In genomic region chr5:114604781-114605290, GRCm38 (mm10) we compare ENCODE assay signal across 10 mouse cellular contexts. TPM values are rescaled to one million over a fixed set of nuclear protein-coding genes. Genes with fewer than 3 reads are reported as not detected.
DNase-seq lines count a peak whose midpoint lies in the region; ATAC-seq and TF ChIP-seq lines count a peak whose summit lies in the region.
"Had no signal": no experiment of that assay in that cellular context is flagged by ENCODE, and none has a peak within 500 bp of the region (broad histone marks: within the 10 kb centered on the region; RNA-seq: fewer than 3 reads in every experiment).

No protein-coding gene starts in this region.

- no peak overlapping the region for H3K9ac ChIP-seq in hindbrain, postnatal 0 days (replicated peaks; ENCODE audit: low read length)
- H3K9ac ChIP-seq in stomach, embryonic 16.5 days (ENCODE audit: low read length): no peak overlapping the region
- H3K9ac ChIP-seq: embryonic facial prominence, embryonic 15.5 days had no signal

- no peaks in the 10 kb centered on the region for H3K9me3 ChIP-seq in hindbrain, postnatal 0 days (ENCODE audit: low read length)
- H3K9me3 ChIP-seq in stomach, embryonic 16.5 days (replicated peaks; ENCODE audit: control insufficient read depth, low read length): no peaks in the 10 kb centered on the region
- H3K9me3 ChIP-seq: embryonic facial prominence, embryonic 15.5 days had no signal

- no peak overlapping the region for H3K4me2 ChIP-seq in hindbrain, postnatal 0 days (ENCODE audit: low read depth, low read length)
- H3K4me2 ChIP-seq in stomach, embryonic 16.5 days (ENCODE audit: low read depth, low read length): no peak overlapping the region
- H3K4me2 ChIP-seq: embryonic facial prominence, embryonic 15.5 days had no signal

- peak; percentile 76 for DNase-seq in embryo, embryonic 10 days (ENCODE audit: low spot score)
- DNase-seq in embryo, embryonic 9.5 days (ENCODE audit: extremely low spot score): no peak
- no peak for DNase-seq in testis, postnatal 14 days (ENCODE audit: low spot score)
- peak; percentile 72 for DNase-seq in hindbrain, postnatal 0 days (ENCODE audit: low spot score)
- DNase-seq in gastrocnemius, postnatal 4 days (ENCODE audit: low spot score in 2 of 2): no peak

- TF ChIP-seq POLR2A in testis, adult 2 months (IDR thresholded peaks at IDR 0.05; ENCODE audit: control insufficient read depth, low read depth, low read length): no peak

- no peak overlapping the region for H3K4me3 ChIP-seq in testis, adult 2 months (ENCODE audit: control insufficient read depth, low read depth, low read length)
- H3K4me3 ChIP-seq in hindbrain, postnatal 0 days (ENCODE audit: low read length): no peak overlapping the region
- no peak overlapping the region for H3K4me3 ChIP-seq in stomach, embryonic 16.5 days (replicated peaks; ENCODE audit: low read length)
- H3K4me3 ChIP-seq: embryonic facial prominence, embryonic 15.5 days had no signal

- no peaks in the 10 kb centered on the region for H3K36me3 ChIP-seq in testis, adult 2 months (ENCODE audit: control insufficient read depth, insufficient read depth, low read length)
- H3K36me3 ChIP-seq in hindbrain, postnatal 0 days (ENCODE audit: insufficient read depth, low read length): no peaks in the 10 kb centered on the region
- H3K36me3 ChIP-seq in stomach, embryonic 16.5 days (ENCODE audit: control insufficient read depth, insufficient read depth, low read length): no peaks in the 10 kb centered on the region
- H3K36me3 ChIP-seq: embryonic facial prominence, embryonic 15.5 days had no signal

- H3K27me3 ChIP-seq in testis, adult 2 months (ENCODE audit: control insufficient read depth, insufficient read depth, low read length): no peaks in the 10 kb centered on the region
- H3K27me3 ChIP-seq in hindbrain, postnatal 0 days (ENCODE audit: insufficient read depth, low read length): no peaks in the 10 kb centered on the region
- no peaks in the 10 kb centered on the region for H3K27me3 ChIP-seq in stomach, embryonic 16.5 days (ENCODE audit: control insufficient read depth, insufficient read depth, low read length)

- peak; percentile 55 for ATAC-seq in hindbrain, postnatal 0 days
- peak; percentile 27; the same call in 1 of the 2 replicates for ATAC-seq in stomach, embryonic 16.5 days (ENCODE audit: insufficient read depth, low FRiP score)
- no peak for ATAC-seq in megakaryocyte, adult 5-6 weeks (ENCODE audit: poor library complexity, severe bottlenecking)
- ATAC-seq: CD4-positive, CD25-positive, alpha-beta regulatory T cell, adult 4 months had no signal

- H3K27ac ChIP-seq in testis, adult 2 months (ENCODE audit: control insufficient read depth, insufficient read depth, low read depth, low read length): no peak overlapping the region
- H3K27ac ChIP-seq in hindbrain, postnatal 0 days: 0 out of 2 replicates have a peak overlapping the region, but pooled peaks have one; percentile 11
- H3K27ac ChIP-seq in stomach, embryonic 16.5 days (ENCODE audit: low read length): no peak overlapping the region
- H3K27ac ChIP-seq: embryonic facial prominence, embryonic 15.5 days had no signal

- H3K4me1 ChIP-seq in testis, adult 2 months (ENCODE audit: control insufficient read depth, insufficient read depth, low read length): peaks cover 4% of the 10 kb centered on the region; the same call in 1 of the 2 replicates
- H3K4me1 ChIP-seq in hindbrain, postnatal 0 days (ENCODE audit: insufficient read depth, low read length): peaks cover 27% of the 10 kb centered on the region
- H3K4me1 ChIP-seq in stomach, embryonic 16.5 days (ENCODE audit: control insufficient read depth, insufficient read depth, low read length): peaks cover 18% of the 10 kb centered on the region

- TF ChIP-seq CTCF in testis, adult 2 months (IDR thresholded peaks at IDR 0.05; ENCODE audit: control insufficient read depth, insufficient read depth, insufficient replicate concordance, low read depth, low read length): peak; percentile 49; the same call in 1 of the 2 replicates
- peak; percentile 79 for TF ChIP-seq CTCF in hindbrain, postnatal 0 days (IDR thresholded peaks at IDR 0.05; ENCODE audit: low read depth)

- WGBS in hindbrain, postnatal 0 days: 12% methylated on average over 11 of the region's 11 CpGs
- 36% methylated on average over 11 of the region's 11 CpGs for WGBS in stomach, embryonic 16.5 days

RNA-seq across cellular contexts. Expression of gene Fam222a, which starts 37.0 kb away (rescaled TPM):
- 22.5 and 23.4 TPM in 2 replicates for polyA plus RNA-seq in testis, adult 2 months (2012; rRNA removed)
- total RNA-seq in hindbrain, postnatal 0 days (2014; rRNA removed): 11.7 and 15.1 TPM in 2 replicates
- polyA plus RNA-seq in hindbrain, postnatal 0 days (2015; fragmentation: Nextera tagmentation; extraction: Ambion mirVana): 2.8 and 2.9 TPM in 2 replicates
- 1.4 and 1.6 TPM in 2 replicates for polyA plus RNA-seq in stomach, embryonic 16.5 days (2015; fragmentation: Nextera tagmentation; extraction: Ambion mirVana)
- 1 to 10 TPM; 2.2 to 2.5 TPM for total RNA-seq in gastrocnemius, postnatal 4 days (2021)
- 0.16 and 0.22 TPM in 2 replicates for total RNA-seq in megakaryocyte, adult 5-6 weeks (2015)
- total RNA-seq in megakaryocyte, adult 5-6 weeks (2017): 0.11 and 0.69 TPM in 2 replicates
- polyA plus RNA-seq: CD4-positive, CD25-positive, alpha-beta regulatory T cell, adult 4 months had no signal

RNA-seq across cellular contexts. Expression of gene Trpv4, which starts 53.4 kb away (rescaled TPM):
- 0.93 and 1.9 TPM in 2 replicates for polyA plus RNA-seq in testis, adult 2 months (2012; rRNA removed)
- total RNA-seq in hindbrain, postnatal 0 days (2014; rRNA removed): 2.7 TPM in 2 replicates
- polyA plus RNA-seq in hindbrain, postnatal 0 days (2015; fragmentation: Nextera tagmentation; extraction: Ambion mirVana): 3.0 and 3.4 TPM in 2 replicates
- 2.8 and 3.7 TPM in 2 replicates for polyA plus RNA-seq in stomach, embryonic 16.5 days (2015; fragmentation: Nextera tagmentation; extraction: Ambion mirVana)
- 1 to 10 TPM; 1.6 to 1.8 TPM for total RNA-seq in gastrocnemius, postnatal 4 days (2021)
- 1.5 TPM in 2 replicates for total RNA-seq in megakaryocyte, adult 5-6 weeks (2015)
- 0.94 and 1.8 TPM in 2 replicates for total RNA-seq in megakaryocyte, adult 5-6 weeks (2017)

Comparison
In these comparisons a context has a peak if more than half of its experiments do, and no peak if none do; other contexts are left out.
1. DNase-seq: peak in embryo, embryonic 10 days (single experiment) and hindbrain, postnatal 0 days (single experiment); none in embryo, embryonic 9.5 days (single experiment), testis, postnatal 14 days (single experiment) and gastrocnemius, postnatal 4 days (0 of 2).